Mouse (Mus musculus) stomach, embryonic 14.5 days (tissue): ENCODE data around the gene Susd3. TPM values are rescaled to one million over a fixed set of nuclear protein-coding genes. Genes with fewer than 3 reads are reported as not detected.

Source experiments
- ATAC-seq: fragments of 200-750 bp; cut with Nextera tagmentation; 2 replicates; pipeline ENCODE4 v1.8.0; 2017; ENCODE audit warnings: low read depth, moderate TSS enrichment; ENCODE audit not compliant: insufficient number of reproducible peaks, insufficient read depth, low FRiP score
- H3K27ac ChIP-seq: fragments of 300-500 bp; sonication (generic); 2 replicates; pipeline ENCODE4 v1.5.1; 2014; ENCODE audit warnings: mild to moderate bottlenecking, low read length, moderate library complexity, mixed read lengths
- H3K27me3 ChIP-seq: fragments of 300-500 bp; sonication (generic); 2 replicates; pipeline ENCODE4 v1.6.1; 2014; ENCODE audit warnings: low read length, control low read depth, mixed read lengths; ENCODE audit not compliant: control insufficient read depth, insufficient read depth
- H3K36me3 ChIP-seq: fragments of 300-500 bp; sonication (generic); 2 replicates; pipeline ENCODE4 v1.6.1; 2014; ENCODE audit warnings: mild to moderate bottlenecking, control low read depth, low read length, moderate library complexity, mixed read lengths; ENCODE audit not compliant: control insufficient read depth, insufficient read depth
- H3K4me1 ChIP-seq: fragments of 300-500 bp; sonication (generic); 2 replicates; pipeline ENCODE4 v1.6.1; 2014; ENCODE audit warnings: low read length, control low read depth, mixed read lengths; ENCODE audit not compliant: control insufficient read depth, insufficient read depth
- H3K4me2 ChIP-seq: fragments of 300-500 bp; sonication (generic); replicated peaks from 2 replicates; pipeline ENCODE4 v1.6.1; 2014; ENCODE audit warnings: low read depth, low read length, control low read depth
- H3K4me3 ChIP-seq: fragments of 300-500 bp; sonication (generic); 2 replicates; pipeline ENCODE4 v1.5.1; 2014; ENCODE audit warnings: low read depth, low read length, control low read depth
- H3K9ac ChIP-seq: fragments of 300-500 bp; sonication (generic); replicated peaks from 2 replicates; pipeline ENCODE4 v1.6.1; 2014; ENCODE audit warnings: low read depth, mild to moderate bottlenecking, control low read depth, low read length, moderate library complexity, mixed read lengths
- H3K9me3 ChIP-seq: fragments of 300-500 bp; sonication (generic); 2 replicates; pipeline ENCODE4 v1.6.1; 2016; ENCODE audit warnings: low read depth, low read length, control low read depth; ENCODE audit not compliant: control insufficient read depth
- WGBS: fragments of 180-500 bp; shearing (Covaris S2); extraction: QIAGEN DNeasy Blood & Tissue Kit; methylation state at CpG from one replicate; pipeline ENCODE4 v1.1.7; 2014; 5-methylcytosine and 5-hydroxymethylcytosine counted together
- polyA plus RNA-seq: library from polyadenylated mRNA; unstranded; fragments of >200 nt; fragmentation: Nextera tagmentation; extraction: Ambion mirVana; gene quantifications from 2 replicates; pipeline ENCODE4 v1.2.1, GENCODE M21; 2014

Gene Susd3
- polyA plus RNA-seq, 1 experiment from 2014 or later = 1.8 TPM

DNA sequence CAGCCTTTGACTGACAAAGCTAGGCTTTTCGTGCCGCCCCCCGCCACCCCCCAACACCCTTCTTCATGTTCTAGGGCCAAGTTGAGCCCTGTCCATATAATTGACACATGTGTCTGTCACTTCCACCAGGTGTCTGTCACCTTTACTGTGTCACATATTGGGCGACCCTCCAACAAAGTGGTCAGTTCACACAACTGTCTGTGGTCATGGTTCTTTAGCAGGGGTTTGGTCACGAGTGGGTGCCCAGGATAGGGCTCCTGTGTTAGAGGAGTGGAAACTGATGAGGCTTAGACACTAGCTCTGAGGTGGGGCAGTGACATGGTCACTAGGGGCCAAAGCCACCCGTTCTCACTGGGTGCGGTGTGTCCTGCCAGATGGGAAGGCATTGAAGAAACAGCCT, 48.6 kb downstream of the Susd3 start:
- no peaks in the 10 kb centered on the region for H3K27me3 ChIP-seq
- H3K4me2 ChIP-seq = no peak overlapping the region
- no peak overlapping the region for H3K9ac ChIP-seq
- H3K4me1 ChIP-seq = no peaks in the 10 kb centered on the region
- H3K27ac ChIP-seq = no peak overlapping the region
- 93% methylated on average over 7 of the region's 7 CpGs for WGBS
- no peak overlapping the region for H3K4me3 ChIP-seq
- no peak for ATAC-seq
- peaks cover 3% of the 10 kb centered on the region; the same call in 1 of the 2 replicates for H3K36me3 ChIP-seq
- no peaks in the 10 kb centered on the region for H3K9me3 ChIP-seq

DNA sequence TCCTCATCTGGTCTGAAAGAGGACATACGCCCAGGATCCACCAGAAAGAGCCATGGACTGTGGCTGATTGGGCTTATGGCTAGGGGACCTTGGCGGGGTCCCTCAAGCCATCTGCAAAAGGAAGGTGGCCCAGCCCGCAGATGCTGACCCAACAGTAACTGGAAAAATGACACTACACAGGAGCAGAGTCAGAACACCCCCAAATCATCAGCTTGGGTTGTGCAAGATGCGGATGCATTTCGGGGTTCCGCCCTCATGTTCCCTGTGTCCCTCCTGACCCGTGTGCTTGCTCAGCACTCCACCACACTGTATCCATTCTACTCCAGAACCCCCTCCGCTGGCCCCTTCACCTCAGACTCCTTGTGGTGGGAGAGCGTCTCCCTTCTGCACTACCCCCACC, 49.8 kb downstream of the Susd3 start:
- H3K27ac ChIP-seq = no peak overlapping the region
- WGBS = 94% methylated on average over 9 of the region's 9 CpGs
- no peak for ATAC-seq
- H3K4me1 ChIP-seq = no peaks in the 10 kb centered on the region
- peaks cover 3% of the 10 kb centered on the region; the same call in 1 of the 2 replicates for H3K36me3 ChIP-seq
- H3K27me3 ChIP-seq = no peaks in the 10 kb centered on the region
- no peaks in the 10 kb centered on the region for H3K9me3 ChIP-seq
- no peak overlapping the region for H3K4me3 ChIP-seq
- H3K4me2 ChIP-seq = no peak overlapping the region
- no peak overlapping the region for H3K9ac ChIP-seq

DNA sequence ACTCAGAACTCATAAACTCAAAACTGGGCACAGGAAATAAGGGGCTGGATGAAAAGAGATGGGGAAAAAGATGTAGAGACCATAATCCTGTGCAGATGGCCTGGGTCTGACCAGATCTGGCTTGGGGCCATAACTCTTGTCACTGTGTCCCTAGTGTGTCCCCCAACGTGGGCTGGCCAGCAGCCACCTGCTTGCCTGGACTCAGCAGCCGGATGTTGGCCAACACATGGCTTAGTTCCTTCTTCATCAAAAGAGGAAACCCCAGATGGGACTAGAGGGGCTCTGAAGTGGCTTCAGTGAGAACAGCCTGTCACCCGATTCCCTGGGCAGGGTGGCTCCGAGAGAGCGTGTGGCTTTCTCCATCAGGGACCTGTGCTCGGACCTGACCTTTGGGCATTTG, 51.7 kb downstream of the Susd3 start:
- Histone ChIP-seq H3K9me3 (no peaks in the 10 kb centered on the region), H3K36me3 (peaks cover 3% of the 10 kb centered on the region; the same call in 1 of the 2 replicates), H3K4me2 (no peak overlapping the region), H3K4me3 (no peak overlapping the region), H3K27me3 (no peaks in the 10 kb centered on the region), H3K4me1 (peaks cover 3% of the 10 kb centered on the region), H3K9ac (no peak overlapping the region), H3K27ac (no peak overlapping the region)
- ATAC-seq = no peak
- 74% methylated on average over 6 of the region's 6 CpGs for WGBS

DNA sequence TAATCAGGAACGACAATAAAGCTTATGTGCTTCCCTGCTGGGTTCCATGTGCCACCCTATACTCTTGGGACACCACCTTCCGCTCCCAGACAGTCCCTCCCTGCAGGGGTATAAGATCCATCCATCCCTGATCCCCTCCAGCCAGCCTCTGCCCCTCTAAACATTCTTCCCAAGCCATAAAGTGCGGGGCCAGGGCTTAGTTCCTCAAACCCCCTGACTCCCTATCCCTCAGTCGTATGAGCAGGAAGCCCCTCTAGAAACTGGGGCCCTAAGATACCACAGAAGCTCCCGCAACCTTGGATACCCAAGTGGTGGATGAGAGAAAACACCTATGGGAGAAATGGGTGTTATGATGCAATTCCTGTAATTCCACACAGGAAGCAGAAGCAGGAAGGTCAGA, 52.3 kb downstream of the Susd3 start:
- H3K4me1 ChIP-seq = peaks cover 8% of the 10 kb centered on the region
- H3K36me3 ChIP-seq = peaks cover 3% of the 10 kb centered on the region; the same call in 1 of the 2 replicates
- ATAC-seq = no peak
- no peaks in the 10 kb centered on the region for H3K9me3 ChIP-seq
- no peak overlapping the region for H3K9ac ChIP-seq
- WGBS = 77% methylated on average over 5 of the region's 5 CpGs
- H3K27ac ChIP-seq = no peak overlapping the region
- H3K27me3 ChIP-seq = no peaks in the 10 kb centered on the region
- no peak overlapping the region for H3K4me2 ChIP-seq
- no peak overlapping the region for H3K4me3 ChIP-seq

DNA sequence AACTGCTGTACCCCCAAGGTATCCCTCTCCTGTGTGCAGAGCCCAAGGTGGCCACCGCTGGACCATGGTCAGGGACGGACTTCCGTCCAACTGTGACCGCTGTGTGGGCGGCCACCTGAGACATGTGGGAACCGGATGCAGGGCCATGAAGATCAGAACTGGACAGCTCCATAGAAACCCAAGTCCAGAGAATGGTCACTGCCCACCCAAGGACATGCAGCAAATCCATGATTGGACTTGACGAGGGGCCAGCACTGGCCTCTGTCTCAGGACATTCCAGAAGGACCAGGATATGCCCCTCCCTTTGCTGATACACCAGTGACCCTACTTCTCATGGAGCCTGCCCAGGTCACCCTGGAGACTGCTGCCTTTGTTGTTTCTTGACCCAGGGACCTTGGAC, 52.9 kb downstream of the Susd3 start:
- 91% methylated on average over 7 of the region's 7 CpGs for WGBS

DNA sequence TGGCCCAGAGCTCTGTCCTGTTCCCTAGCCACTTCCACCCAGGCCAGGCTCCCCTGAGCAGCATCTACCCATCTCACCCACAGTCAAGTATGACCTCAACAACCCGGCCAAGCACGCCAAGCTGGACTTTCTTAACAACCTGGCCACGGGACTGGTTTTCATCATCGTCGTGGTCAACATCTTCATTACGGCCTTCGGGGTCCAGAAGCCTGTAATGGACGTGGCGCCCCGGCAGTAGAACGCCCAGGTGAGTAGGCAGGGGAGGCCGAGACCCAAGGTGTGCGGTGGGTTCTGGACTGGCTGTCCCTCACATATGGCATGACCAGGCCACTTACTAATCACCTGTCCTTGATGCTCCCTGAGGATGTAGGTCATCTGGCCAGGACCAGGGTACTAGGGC, 53.7 kb downstream of the Susd3 start:
- no peaks in the 10 kb centered on the region for H3K9me3 ChIP-seq
- H3K27me3 ChIP-seq = no peaks in the 10 kb centered on the region
- 96% methylated on average over 13 of the region's 13 CpGs for WGBS
- no peak overlapping the region for H3K27ac ChIP-seq
- peaks cover 3% of the 10 kb centered on the region; the same call in 1 of the 2 replicates for H3K36me3 ChIP-seq
- no peak overlapping the region for H3K9ac ChIP-seq
- H3K4me2 ChIP-seq = no peak overlapping the region
- ATAC-seq = no peak
- peaks cover 16% of the 10 kb centered on the region for H3K4me1 ChIP-seq
- no peak overlapping the region for H3K4me3 ChIP-seq

More for the DNA sequence above, 52.9 kb downstream of the Susd3 start:
- Histone ChIP-seq H3K4me1 (peaks cover 13% of the 10 kb centered on the region), H3K4me2 (no peak overlapping the region), H3K4me3 (no peak overlapping the region), H3K9me3 (no peaks in the 10 kb centered on the region), H3K9ac (no peak overlapping the region), H3K27me3 (no peaks in the 10 kb centered on the region), H3K27ac (no peak overlapping the region), H3K36me3 (peaks cover 3% of the 10 kb centered on the region; the same call in 1 of the 2 replicates)
- ATAC-seq = no peak

DNA sequence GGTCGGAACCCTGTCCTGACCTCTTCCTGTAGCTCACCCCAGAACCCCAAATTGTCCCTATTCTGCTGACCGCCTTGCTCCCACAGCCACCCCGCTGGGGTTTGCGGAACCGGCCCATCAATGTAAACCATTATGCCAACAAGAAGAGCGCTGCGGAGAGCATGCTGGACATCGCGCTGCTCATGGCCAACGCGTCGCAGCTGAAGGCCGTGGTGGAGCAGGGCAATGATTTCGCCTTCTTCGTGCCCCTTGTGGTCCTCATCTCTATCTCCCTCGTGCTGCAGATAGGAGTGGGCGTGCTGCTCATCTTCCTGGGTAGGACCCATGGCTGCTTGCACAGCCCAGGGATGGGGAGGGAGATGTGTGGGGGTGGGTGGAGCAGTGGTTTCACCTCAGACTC, 54.9 kb downstream of the Susd3 start:
- no peak overlapping the region for H3K4me3 ChIP-seq
- no peak overlapping the region for H3K27ac ChIP-seq
- no peaks in the 10 kb centered on the region for H3K27me3 ChIP-seq
- H3K4me2 ChIP-seq = no peak overlapping the region
- no peak overlapping the region for H3K9ac ChIP-seq
- WGBS = 95% methylated on average over 17 of the region's 17 CpGs
- peaks cover 16% of the 10 kb centered on the region for H3K4me1 ChIP-seq
- H3K9me3 ChIP-seq = no peaks in the 10 kb centered on the region
- peaks cover 3% of the 10 kb centered on the region; the same call in 1 of the 2 replicates for H3K36me3 ChIP-seq
- no peak for ATAC-seq

DNA sequence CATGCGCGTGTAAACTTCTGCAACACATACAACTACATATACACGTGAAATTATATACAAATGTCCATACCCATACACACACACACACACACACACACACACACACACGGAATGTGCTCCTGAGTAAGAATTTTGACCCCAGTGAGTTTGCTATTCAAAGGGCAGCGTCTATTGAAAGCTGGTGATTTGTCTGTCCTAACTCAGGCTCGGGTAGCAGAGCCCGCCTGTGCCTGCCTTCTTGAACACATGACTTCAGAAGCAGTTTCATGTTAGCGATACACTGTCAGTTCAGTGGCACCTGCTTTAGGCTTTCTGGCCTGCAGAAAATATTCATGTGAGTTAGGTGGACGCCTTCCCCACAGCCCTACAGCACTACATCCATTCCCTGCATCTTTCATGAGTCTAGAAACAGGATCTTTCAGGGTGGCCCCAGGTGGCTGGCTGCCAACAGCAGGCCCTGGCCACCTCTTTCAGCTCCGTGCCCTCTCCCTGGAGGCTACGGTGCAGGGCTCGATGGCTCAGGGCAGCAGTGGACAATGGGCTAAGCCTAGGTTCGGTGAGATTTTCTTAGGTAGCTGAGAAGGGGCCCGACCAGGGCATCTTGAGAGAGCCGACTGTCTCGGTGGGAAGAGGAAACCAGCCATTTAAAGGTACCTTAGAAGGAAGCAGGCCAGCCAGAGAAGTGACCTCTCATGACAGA, 56.2 kb downstream of the Susd3 start:
- WGBS = 65% methylated on average over 16 of the region's 16 CpGs
- Histone ChIP-seq H3K36me3 (peaks cover 3% of the 10 kb centered on the region; the same call in 1 of the 2 replicates), H3K27me3 (no peaks in the 10 kb centered on the region), H3K27ac (no peak overlapping the region), H3K4me1 (peaks cover 16% of the 10 kb centered on the region), H3K9ac (no peak overlapping the region), H3K4me2 (no peak overlapping the region), H3K9me3 (no peaks in the 10 kb centered on the region), H3K4me3 (no peak overlapping the region)
- ATAC-seq = no peak

DNA sequence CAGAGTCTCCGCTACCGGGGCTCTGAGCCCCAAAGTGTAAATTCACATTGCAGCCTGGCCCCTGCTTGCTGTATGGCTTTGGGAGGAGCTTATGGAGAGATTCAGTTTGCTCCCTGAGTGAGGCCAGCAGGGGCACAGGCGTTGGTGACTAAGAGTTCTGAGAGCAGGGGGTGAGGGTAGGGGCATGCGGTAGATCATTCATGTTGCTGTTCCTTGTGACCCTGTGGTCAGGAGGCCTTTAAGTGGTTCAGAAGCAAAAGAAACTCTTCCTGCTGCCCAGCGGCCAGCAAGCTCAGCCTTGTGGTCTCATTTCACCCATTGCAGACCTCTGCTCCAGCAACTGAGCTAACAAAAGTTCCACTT, 56.9 kb downstream of the Susd3 start:
- no peak overlapping the region for H3K4me2 ChIP-seq
- no peak overlapping the region for H3K9ac ChIP-seq
- peaks cover 21% of the 10 kb centered on the region for H3K4me1 ChIP-seq
- no peak overlapping the region for H3K27ac ChIP-seq
- 27% methylated on average over 5 of the region's 5 CpGs for WGBS
- no peak for ATAC-seq
- no peaks in the 10 kb centered on the region for H3K27me3 ChIP-seq
- H3K9me3 ChIP-seq = no peaks in the 10 kb centered on the region
- H3K4me3 ChIP-seq = no peak overlapping the region
- peaks cover 3% of the 10 kb centered on the region; the same call in 1 of the 2 replicates for H3K36me3 ChIP-seq
